Mouse (Mus musculus) right cerebral cortex, postnatal 4 days (tissue): ENCODE results near the gene Dusp21.

Experiments used
- DNase-seq: peaks from one replicate; pipeline ENCODE4 v3.0.0-alpha.2; 2022

The Dusp21 gene

GRCm38 (mm10) chrX:18145557-18145956 lies at the start of gene Dusp21:
TSS of gene Dusp21 (plus strand) at chrX:18145857.
- DNase-seq, result no peak

GRCm38 (mm10) chrX:18160734-18161442 lies 15.2 kb downstream of the Dusp21 start:
- no peak for DNase-seq

GRCm38 (mm10) chrX:18161796-18162191 lies 16.1 kb downstream of the Dusp21 start:
- peak; percentile 44 for DNase-seq

GRCm38 (mm10) chrX:18162192-18162857 lies 16.7 kb downstream of the Dusp21 start, which contains the start of gene Kdm6a:
TSS of gene Kdm6a (plus strand) at chrX:18162575.
- peak; percentile 97 for DNase-seq

GRCm38 (mm10) chrX:18162861-18163731 lies 17.4 kb downstream of the Dusp21 start:
- DNase-seq, result peak; percentile 61

GRCm38 (mm10) chrX:18163917-18164624 lies 18.4 kb downstream of the Dusp21 start:
- DNase-seq, result no peak

- no peak for DNase-seq
Observed at GRCm38 (mm10) chrX:18165121-18165520, 19.5 kb downstream of the Dusp21 start.

- no peak for DNase-seq
Observed at GRCm38 (mm10) chrX:18166961-18167360, 21.3 kb downstream of the Dusp21 start.

- DNase-seq, result no peak
Observed at GRCm38 (mm10) chrX:18168940-18169339, 23.3 kb downstream of the Dusp21 start.

- no peak for DNase-seq
Observed at GRCm38 (mm10) chrX:18174831-18175230, 29.2 kb downstream of the Dusp21 start.

- no peak for DNase-seq
Observed at GRCm38 (mm10) chrX:18177803-18178202, 32.1 kb downstream of the Dusp21 start.

GRCm38 (mm10) chrX:18179492-18179891 lies 33.8 kb downstream of the Dusp21 start:
- no peak for DNase-seq

- DNase-seq, result no peak
Observed at GRCm38 (mm10) chrX:18187203-18187602, 41.5 kb downstream of the Dusp21 start.

- DNase-seq, result no peak
Observed at GRCm38 (mm10) chrX:18188293-18188692, 42.6 kb downstream of the Dusp21 start.
